Mouse (Mus musculus) forebrain, embryonic 15.5 days (tissue): Measurements from ENCODE around the gene Sh2d1a. TPM values are rescaled to one million over a fixed set of nuclear protein-coding genes. Genes with fewer than 3 reads are reported as not detected.
A peak's percentile ranks its signal among the peaks of the same experiment; 100 is the strongest.

ENCODE experiments used
- ATAC-seq: fragments of 200-750 bp; cut with Nextera tagmentation; replicated peaks from 2 replicates; pipeline ENCODE4 v1.8.0; 2017; ENCODE audit warnings: mild to moderate bottlenecking, moderate TSS enrichment, moderate library complexity
- H3K27ac ChIP-seq: fragments of 300-500 bp; sonication (generic); replicated peaks from 2 replicates; pipeline ENCODE4 v1.5.1; 2015; ENCODE audit warnings: mild to moderate bottlenecking, inconsistent platforms
- H3K27me3 ChIP-seq: fragments of 300-500 bp; sonication (generic); 2 replicates; pipeline ENCODE4 v1.6.1; 2015; ENCODE audit warnings: inconsistent platforms
- H3K36me3 ChIP-seq: fragments of 300-500 bp; sonication (generic); 2 replicates; pipeline ENCODE4 v1.6.1; 2015; ENCODE audit warnings: mild to moderate bottlenecking, inconsistent platforms
- H3K4me1 ChIP-seq: fragments of 300-500 bp; sonication (generic); 2 replicates; pipeline ENCODE4 v1.6.1; 2015; ENCODE audit warnings: inconsistent platforms
- H3K4me2 ChIP-seq: fragments of 300-500 bp; sonication (generic); replicated peaks from 2 replicates; pipeline ENCODE4 v1.6.1; 2015; ENCODE audit warnings: mild to moderate bottlenecking, inconsistent platforms
- H3K4me3 ChIP-seq: fragments of 300-500 bp; sonication (generic); 2 replicates; pipeline ENCODE4 v1.5.1; 2015; ENCODE audit warnings: mild to moderate bottlenecking, inconsistent platforms
- H3K9ac ChIP-seq: fragments of 300-500 bp; sonication (generic); replicated peaks from 2 replicates; pipeline ENCODE4 v1.6.1; 2015; ENCODE audit warnings: mild to moderate bottlenecking, inconsistent platforms
- H3K9me3 ChIP-seq: fragments of 300-500 bp; sonication (generic); 2 replicates; pipeline ENCODE4 v1.6.1; 2016; ENCODE audit warnings: inconsistent platforms
- WGBS: fragments of 180-500 bp; shearing (Covaris S2); methylation state at CpG from one replicate; pipeline ENCODE4 v1.1.7; 2015; ENCODE audit warnings: mixed read lengths; 5-methylcytosine and 5-hydroxymethylcytosine counted together
- polyA plus RNA-seq: library from polyadenylated mRNA; unstranded; fragments of >200 nt; fragmentation: Nextera tagmentation; extraction: Ambion mirVana; gene quantifications from 2 replicates; pipeline ENCODE4 v1.2.1, GENCODE M21; 2015

Gene Sh2d1a
- polyA plus RNA-seq = 4.0 and 4.1 TPM in 2 replicates

DNA sequence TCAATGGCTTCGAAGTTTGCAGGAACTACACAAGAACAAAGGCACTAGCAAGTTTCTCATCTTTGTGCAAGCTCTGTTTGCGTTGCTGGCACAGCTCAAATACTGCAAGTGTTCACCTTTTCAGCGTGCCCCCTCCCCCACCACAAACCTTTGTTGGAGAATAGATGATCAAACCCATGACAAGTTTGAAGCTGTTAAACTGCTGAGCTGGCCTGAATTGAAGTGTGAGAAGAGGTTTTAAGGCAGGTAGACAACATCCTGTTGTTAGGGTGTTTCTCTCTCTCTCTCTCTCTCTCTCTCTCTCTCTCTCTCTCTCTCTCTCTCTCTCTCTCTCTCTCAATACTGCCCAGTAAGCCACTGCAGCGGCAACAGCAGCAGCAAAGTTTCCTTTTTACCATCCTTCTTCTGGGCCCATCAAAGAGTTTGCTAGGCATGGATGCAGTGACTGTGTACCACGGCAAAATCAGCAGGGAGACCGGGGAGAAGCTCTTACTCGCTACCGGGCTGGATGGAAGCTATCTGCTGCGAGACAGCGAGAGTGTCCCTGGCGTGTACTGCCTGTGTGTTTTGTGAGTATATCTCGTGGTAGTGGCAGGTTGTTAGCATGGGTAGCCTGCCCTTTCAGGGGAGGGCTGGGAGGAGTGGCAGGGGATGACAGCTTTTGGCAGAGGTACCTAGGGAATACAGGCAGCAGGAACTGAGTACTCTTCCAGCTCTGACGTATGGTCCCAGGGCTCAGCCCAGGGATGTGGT lies at the start of gene Sh2d1a:
Gene Sh2d1a (plus strand): TSS at position 163 of the 753 bp plus-strand sequence.
- no peak for ATAC-seq
- Histone ChIP-seq H3K27ac (no peak within 1 kb of the TSS), H3K9ac (no peak within 1 kb of the TSS), H3K4me2 (no peak within 1 kb of the TSS), H3K36me3 (no peaks in the 10 kb centered on the region), H3K4me1 (no peaks in the 10 kb centered on the region), H3K4me3 (no peak within 1 kb of the TSS), H3K9me3 (no peaks in the 10 kb centered on the region), H3K27me3 (no peaks in the 10 kb centered on the region)
- 77% methylated on average over 13 of the region's 13 CpGs for whole genome bisulfite sequencing

DNA sequence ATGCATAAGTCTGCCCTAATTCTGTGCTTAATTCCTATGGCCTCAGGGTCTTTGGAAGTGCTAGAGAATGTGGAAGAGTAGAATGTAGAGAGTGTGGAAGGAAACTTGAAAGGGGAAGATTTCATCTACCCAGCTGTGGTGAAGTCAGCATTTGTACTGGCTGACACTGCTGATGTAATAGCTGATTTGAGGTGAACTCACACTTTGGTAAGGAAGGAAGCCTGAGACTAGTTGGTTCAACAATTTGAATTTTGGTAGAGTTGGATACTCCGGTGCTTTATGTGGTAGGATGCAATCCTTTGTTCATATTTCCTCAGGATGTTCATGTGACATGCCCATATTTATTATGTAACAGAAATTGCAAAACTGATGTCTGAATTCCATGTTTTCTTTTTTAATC lies 49.3 kb upstream of the Sh2d1a start:
- Histone ChIP-seq H3K36me3 (no peaks in the 10 kb centered on the region), H3K27ac (no peak overlapping the region), H3K27me3 (no peaks in the 10 kb centered on the region), H3K4me3 (no peak overlapping the region), H3K9ac (no peak overlapping the region), H3K9me3 (no peaks in the 10 kb centered on the region), H3K4me2 (no peak overlapping the region), H3K4me1 (no peaks in the 10 kb centered on the region)
- WGBS = 94% methylated on average over 1 of the region's 1 CpGs
- ATAC-seq = no peak

DNA sequence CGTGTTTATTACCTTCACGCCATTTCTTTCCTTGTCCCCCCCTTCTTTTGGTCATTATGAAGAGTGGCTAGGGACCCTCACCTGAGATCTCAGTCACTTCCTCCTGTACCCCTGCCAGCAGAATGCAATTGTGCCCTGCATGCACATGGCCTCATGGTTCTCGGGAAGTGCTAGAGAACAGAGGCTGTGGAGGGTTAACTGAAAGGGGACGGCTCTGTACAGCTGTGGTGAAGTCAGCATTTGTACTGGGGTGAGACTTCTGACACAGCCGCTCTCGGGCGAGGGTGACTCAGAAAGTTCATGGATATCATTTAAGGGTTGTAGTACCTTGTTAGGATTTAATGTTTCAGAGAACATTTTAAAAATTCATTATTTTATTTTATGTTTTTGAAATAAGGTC lies 47.7 kb upstream of the Sh2d1a start:
- 72% methylated on average over 7 of the region's 7 CpGs for WGBS
- H3K4me3 ChIP-seq = no peak overlapping the region
- no peaks in the 10 kb centered on the region for H3K36me3 ChIP-seq
- H3K4me1 ChIP-seq = no peaks in the 10 kb centered on the region
- H3K27ac ChIP-seq = no peak overlapping the region
- no peak overlapping the region for H3K4me2 ChIP-seq
- H3K27me3 ChIP-seq = no peaks in the 10 kb centered on the region
- H3K9me3 ChIP-seq = no peaks in the 10 kb centered on the region
- ATAC-seq = no peak
- H3K9ac ChIP-seq = no peak overlapping the region

DNA sequence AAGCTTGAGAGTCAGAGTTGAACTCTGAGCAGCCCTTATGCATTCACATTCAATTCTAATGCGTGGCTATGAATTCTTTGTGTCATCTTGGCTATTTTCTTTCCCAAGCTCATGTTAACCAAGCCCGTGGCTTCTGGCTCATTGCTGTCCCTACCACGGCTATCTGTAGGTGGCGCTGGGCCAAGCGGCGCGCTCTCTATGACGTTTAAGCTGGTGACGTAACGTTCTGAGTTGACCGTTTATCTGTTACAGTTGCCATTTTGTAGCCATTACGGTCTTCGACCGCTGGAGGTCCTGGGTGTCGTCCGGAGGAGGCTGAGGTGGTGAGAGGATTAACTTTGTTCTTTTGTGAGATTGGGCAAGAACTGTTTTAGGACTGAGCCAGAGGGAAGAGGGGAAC lies 12.8 kb upstream of the Sh2d1a start, which contains the start of gene Tex13c2:
Gene Tex13c2 (plus strand): TSS at position 246 of the 400 bp plus-strand sequence.
- H3K27me3 ChIP-seq = no peaks in the 10 kb centered on the region
- no peaks in the 10 kb centered on the region for H3K4me1 ChIP-seq
- H3K36me3 ChIP-seq = no peaks in the 10 kb centered on the region
- no peak within 1 kb of the TSS for H3K27ac ChIP-seq
- H3K9ac ChIP-seq = no peak within 1 kb of the TSS
- H3K9me3 ChIP-seq = no peaks in the 10 kb centered on the region
- 90% methylated on average over 16 of the region's 16 CpGs for WGBS
- no peak within 1 kb of the TSS for H3K4me3 ChIP-seq
- ATAC-seq = no peak
- H3K4me2 ChIP-seq = no peak within 1 kb of the TSS

DNA sequence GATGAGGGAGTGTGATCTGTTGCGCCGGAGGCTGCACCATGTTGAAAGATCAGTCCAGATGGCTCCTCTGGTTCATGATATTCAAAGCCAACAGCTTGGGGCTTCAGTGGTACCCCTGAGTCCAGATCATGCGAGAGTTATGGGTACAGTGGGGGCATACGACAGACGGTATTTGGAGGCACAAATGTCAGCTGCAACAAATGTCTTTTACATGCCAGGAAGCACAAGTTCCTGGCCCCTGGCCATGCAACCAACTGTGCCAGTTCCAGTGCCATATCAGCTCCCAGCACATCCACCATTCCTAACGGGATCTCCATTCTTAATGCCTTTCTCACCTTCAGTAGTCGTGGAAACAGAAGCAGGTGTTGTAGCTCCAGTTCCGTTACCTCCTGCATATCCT lies 11.9 kb upstream of the Sh2d1a start:
- 87% methylated on average over 8 of the region's 8 CpGs for WGBS

DNA sequence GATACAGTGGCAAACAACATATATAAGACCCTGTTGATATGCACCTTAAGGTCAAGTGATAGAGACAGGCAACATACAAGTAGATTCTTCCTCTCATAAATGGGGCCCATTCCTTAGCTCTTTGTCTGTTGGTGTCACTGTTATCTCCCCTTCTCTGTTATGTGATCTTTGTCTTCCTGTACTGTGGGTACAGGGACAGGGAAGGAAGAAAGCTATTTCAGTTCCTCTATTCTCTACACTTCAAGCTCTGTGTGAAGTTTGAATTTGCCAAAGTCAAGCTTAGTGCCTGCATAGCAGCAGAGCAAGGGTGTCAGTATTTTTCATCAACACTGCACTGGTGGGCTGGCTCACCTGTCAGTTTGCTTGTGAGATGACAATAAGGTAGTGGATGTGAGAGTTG lies 1.7 kb upstream of the Sh2d1a start:
- no peak for ATAC-seq
- no peaks in the 10 kb centered on the region for H3K27me3 ChIP-seq
- H3K4me3 ChIP-seq = no peak overlapping the region
- no peaks in the 10 kb centered on the region for H3K9me3 ChIP-seq
- no peak overlapping the region for H3K4me2 ChIP-seq
- H3K27ac ChIP-seq = no peak overlapping the region
- H3K9ac ChIP-seq = no peak overlapping the region
- no peaks in the 10 kb centered on the region for H3K36me3 ChIP-seq
- no peaks in the 10 kb centered on the region for H3K4me1 ChIP-seq

More for the DNA sequence above, 11.9 kb upstream of the Sh2d1a start:
- no peaks in the 10 kb centered on the region for H3K27me3 ChIP-seq
- no peak for ATAC-seq
- no peaks in the 10 kb centered on the region for H3K9me3 ChIP-seq
- H3K9ac ChIP-seq = no peak overlapping the region
- no peak overlapping the region for H3K4me2 ChIP-seq
- H3K4me3 ChIP-seq = no peak overlapping the region
- no peaks in the 10 kb centered on the region for H3K36me3 ChIP-seq
- no peak overlapping the region for H3K27ac ChIP-seq
- no peaks in the 10 kb centered on the region for H3K4me1 ChIP-seq

DNA sequence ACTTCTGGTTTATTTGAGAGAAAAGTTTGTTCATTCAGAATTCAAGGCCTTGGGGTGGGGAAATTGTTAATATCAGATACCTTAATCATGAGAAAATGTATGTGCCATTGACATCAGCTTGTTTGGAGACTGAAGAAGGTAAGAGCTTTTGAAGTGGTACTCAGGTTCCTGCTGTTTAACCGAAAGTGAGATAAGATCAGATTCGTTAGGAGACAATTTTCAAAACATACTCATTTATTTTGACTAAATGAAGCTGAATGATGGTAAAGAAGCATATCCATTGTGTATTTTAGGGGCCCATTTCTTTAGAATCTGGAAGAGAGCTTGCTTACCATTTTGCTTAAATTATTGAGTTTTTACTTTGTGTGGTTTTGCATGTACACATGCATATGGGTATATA lies 8.9 kb downstream of the Sh2d1a start:
- ATAC-seq = no peak
- Histone ChIP-seq H3K27me3 (no peaks in the 10 kb centered on the region), H3K9ac (no peak overlapping the region), H3K4me3 (no peak overlapping the region), H3K36me3 (no peaks in the 10 kb centered on the region), H3K9me3 (no peaks in the 10 kb centered on the region), H3K4me2 (no peak overlapping the region), H3K27ac (no peak overlapping the region), H3K4me1 (no peaks in the 10 kb centered on the region)
- WGBS = 72% methylated on average over 2 of the region's 2 CpGs

DNA sequence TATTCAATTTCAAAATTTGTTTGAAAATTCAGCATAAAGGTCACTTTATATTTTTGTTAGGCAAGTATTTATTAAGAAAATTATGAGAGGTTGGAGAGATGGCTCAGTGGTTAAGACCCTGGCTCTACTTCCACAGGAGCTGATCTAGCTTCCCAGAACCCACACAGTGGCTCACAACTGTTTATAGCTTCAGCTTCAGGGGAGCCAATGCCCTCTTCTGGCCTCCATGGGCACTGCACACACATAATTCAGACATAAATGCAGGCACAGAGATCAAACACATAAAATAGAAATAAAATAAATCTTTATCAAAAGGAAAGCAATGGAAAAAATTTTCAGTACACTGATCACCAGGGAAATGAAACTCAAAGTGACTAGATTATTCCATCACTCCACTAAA lies 10.3 kb downstream of the Sh2d1a start:
- Histone ChIP-seq H3K4me3 (no peak overlapping the region), H3K36me3 (no peaks in the 10 kb centered on the region), H3K9ac (no peak overlapping the region), H3K27me3 (no peaks in the 10 kb centered on the region), H3K27ac (no peak overlapping the region), H3K4me2 (no peak overlapping the region), H3K4me1 (no peaks in the 10 kb centered on the region), H3K9me3 (no peaks in the 10 kb centered on the region)
- ATAC-seq = no peak

DNA sequence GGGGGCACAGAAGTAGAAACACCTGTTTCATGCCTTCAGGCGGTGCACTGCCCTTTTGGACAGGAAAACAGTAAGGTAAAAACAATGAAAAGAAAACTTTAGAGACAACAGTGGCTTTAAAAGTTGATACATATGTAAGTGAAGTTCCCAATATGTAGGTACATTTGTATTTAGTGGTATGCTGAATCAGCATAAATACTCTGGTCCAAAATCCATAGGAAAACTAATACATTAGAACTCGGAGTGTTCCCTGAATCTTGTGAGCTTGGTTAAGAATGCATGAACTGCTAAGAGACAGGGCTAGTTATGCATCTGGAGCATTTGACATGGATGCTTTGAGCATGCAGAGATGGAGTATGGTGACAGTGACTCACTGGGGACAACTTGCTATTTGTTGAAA lies 20.6 kb downstream of the Sh2d1a start:
- no peak for ATAC-seq
- Histone ChIP-seq H3K4me2 (no peak overlapping the region), H3K27ac (no peak overlapping the region), H3K9me3 (no peaks in the 10 kb centered on the region), H3K27me3 (no peaks in the 10 kb centered on the region), H3K4me3 (no peak overlapping the region), H3K36me3 (no peaks in the 10 kb centered on the region), H3K9ac (no peak overlapping the region), H3K4me1 (no peaks in the 10 kb centered on the region)
- WGBS = 84% methylated on average over 2 of the region's 2 CpGs

DNA sequence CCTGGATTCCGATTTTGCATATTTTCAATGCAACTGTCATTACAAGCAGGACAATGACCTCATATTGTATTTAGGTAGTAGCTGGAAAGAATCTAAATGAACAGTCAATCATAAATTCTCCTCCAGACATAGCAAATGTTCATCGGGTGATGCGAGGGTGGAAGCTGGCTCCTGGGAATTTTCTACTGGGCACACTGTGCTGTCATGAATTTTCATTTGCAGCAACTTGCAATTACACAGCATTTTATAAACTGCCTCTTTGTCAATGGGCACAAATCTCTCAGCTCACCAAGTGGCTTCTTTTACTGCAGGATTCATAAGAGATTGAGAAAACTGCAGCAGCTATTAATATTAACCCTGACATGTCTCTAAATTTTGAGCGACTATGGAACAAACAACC lies 28.4 kb downstream of the Sh2d1a start:
- peaks cover 5% of the 10 kb centered on the region; the same call in 1 of the 2 replicates for H3K4me1 ChIP-seq
- H3K27ac ChIP-seq = no peak overlapping the region
- no peaks in the 10 kb centered on the region for H3K36me3 ChIP-seq
- 44% methylated on average over 4 of the region's 4 CpGs for WGBS
- no peak overlapping the region for H3K4me2 ChIP-seq
- no peak overlapping the region for H3K9ac ChIP-seq
- no peak overlapping the region for H3K4me3 ChIP-seq
- H3K9me3 ChIP-seq = no peaks in the 10 kb centered on the region
- no peaks in the 10 kb centered on the region for H3K27me3 ChIP-seq
- ATAC-seq = no peak

DNA sequence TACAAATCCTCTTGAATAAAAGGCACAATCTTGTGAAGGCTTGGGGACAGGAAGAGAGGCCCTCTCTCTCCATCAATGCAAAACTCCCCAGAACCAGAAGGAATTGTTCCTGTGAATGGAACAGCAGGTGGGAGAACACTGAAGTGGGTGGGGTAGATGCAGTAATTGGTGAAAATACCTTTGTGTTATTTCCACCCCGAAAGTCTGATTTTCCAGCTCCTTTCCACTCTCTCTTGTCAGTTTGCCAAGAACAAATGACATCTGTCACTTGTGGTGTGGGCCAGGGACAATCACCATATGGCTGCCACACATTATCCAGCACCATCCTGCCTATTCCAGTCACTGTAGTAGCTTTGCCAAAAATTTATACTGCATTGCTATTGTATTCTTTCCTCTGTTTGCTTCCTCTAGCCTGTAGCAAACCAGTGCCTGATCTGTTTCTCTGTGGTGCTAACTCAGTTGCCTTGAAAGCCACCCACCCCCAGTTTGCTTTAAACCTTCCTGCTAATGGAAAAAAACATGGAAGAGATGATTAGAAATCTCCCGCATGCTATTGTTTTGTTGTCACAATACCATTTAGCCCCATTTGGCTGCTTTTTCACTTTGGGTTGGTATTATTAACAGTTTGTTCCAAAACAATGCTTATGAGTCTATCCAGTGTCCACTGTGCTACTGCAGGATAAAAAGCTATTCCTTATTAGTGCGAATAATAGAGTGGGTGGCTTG lies 37.9 kb downstream of the Sh2d1a start:
- H3K27ac ChIP-seq = peak overlapping the region; percentile 75
- peak overlapping the region; percentile 14; the same call in 1 of the 2 replicates for H3K4me3 ChIP-seq
- H3K9me3 ChIP-seq = no peaks in the 10 kb centered on the region
- H3K4me1 ChIP-seq = peaks cover 8% of the 10 kb centered on the region
- ATAC-seq = peak; percentile 94
- H3K36me3 ChIP-seq = no peaks in the 10 kb centered on the region
- H3K27me3 ChIP-seq = no peaks in the 10 kb centered on the region
- 23% methylated on average over 3 of the region's 3 CpGs for WGBS
- peak overlapping the region; percentile 31 for H3K4me2 ChIP-seq
- H3K9ac ChIP-seq = no peak overlapping the region

DNA sequence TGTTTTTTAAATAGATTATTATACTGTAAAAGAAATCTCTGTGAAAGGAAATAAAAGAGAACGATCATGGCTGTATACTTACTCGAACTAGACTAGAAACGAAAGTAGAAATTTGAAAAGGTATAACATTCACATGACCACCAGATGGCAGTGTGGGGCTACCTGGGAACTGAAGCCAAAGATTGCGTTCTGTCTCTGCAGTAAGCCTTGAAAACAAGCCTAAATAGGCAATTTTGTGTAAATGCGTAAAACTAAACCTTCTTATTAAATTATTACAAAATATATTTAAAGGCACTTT lies 38.5 kb downstream of the Sh2d1a start:
- Histone ChIP-seq H3K4me1 (peaks cover 8% of the 10 kb centered on the region), H3K4me3 (peak overlapping the region; percentile 14; the same call in 1 of the 2 replicates), H3K9ac (no peak overlapping the region), H3K36me3 (no peaks in the 10 kb centered on the region), H3K9me3 (no peaks in the 10 kb centered on the region), H3K27me3 (no peaks in the 10 kb centered on the region), H3K4me2 (peak overlapping the region; percentile 31), H3K27ac (peak overlapping the region; percentile 75)
- 28% methylated on average over 5 of the region's 5 CpGs for WGBS
- peak; percentile 71 for ATAC-seq
